Mouse (Mus musculus) cerebellum, postnatal 14 days (tissue): Measurements from ENCODE around the gene Abhd17a.

Source experiments
- DNase-seq, 2 experiments: peaks; one replicate each; pipeline ENCODE4 v3.0.0; 2021; ENCODE audit warnings: mixed read lengths in 2 of 2

The Abhd17a gene

DNA sequence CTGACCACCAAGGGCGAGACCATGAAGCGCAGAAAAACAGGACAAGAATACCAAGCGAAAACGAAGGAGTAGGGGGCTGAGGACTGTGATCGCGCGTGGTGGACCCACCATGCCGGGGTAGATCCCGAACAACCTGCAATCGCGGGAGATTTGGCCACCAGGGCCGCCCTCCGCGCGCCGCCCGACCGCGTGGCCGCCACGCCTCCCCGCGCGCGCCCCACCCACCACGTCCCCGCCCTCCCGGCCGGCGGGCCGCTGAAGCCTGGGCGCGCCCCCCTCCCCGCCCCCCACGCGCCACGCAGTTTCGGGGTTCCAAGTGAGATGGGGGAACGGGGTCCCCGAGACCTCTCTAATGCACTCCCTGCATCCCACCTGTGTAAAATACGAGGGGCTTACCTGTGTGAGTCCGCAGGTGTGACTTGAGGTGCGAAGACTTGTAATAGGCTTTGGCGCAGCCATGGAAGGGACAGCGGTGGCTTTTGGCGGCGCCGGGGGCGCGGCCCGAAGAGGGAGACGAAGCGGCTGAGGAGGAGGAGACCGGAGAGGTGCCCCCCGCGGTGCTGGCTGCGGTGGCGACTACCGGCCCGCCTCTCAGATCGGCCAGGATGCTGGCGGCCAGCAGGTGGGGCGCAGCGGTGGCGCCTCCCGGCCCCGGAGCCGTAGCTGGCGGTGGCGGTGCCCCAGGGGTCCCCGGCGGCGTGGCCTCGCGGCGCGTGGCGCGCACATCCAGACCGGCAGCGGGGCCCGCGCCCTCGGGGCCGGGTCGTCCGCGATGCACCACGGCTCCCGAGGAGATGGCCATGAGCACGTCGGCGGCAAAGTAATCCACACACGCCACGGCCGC lies 13.6 kb downstream of the Abhd17a start:
- DNase-seq, result peak in 1 of 2 experiments; percentile 73

DNA sequence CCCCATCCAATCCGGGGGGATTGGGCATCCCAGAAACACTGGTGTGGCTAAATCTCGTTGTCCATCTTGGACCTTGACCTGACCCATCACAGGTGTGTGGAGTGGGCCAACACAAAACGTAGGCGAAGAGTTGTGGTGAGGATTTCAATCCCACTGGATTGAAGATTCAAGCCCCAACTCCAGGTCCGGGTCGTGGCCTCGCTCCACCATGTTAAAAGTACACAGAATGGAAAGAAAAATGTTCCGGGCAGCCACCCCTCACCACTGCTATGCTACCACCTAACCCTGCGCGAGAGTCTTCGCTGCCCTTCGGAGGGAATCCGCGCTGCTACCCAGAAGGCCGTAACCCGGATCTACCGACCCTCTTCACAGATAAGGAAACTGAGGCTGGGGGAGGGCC lies 14.2 kb downstream of the Abhd17a start:
- DNase-seq, result no peak

DNA sequence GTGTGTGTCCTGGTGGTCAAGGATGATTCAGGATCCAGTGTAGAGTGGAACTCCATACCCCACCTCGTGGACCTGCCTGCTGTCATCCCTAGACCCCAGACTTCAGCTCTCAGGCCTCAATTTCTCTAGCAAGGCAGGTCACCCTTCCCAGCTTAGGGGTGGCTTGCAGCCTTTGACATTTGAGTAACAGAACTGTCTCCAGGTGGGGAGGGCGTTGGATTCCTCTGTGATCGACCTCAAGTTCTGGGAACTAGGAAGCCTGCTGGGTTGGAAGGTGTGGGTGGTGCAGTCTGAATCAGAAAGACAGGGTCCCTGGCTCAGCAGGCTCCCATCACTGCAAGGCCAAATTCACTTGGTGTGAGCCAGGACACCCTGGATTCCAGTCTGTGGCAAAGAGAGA lies 15.2 kb downstream of the Abhd17a start:
- no peak for DNase-seq

DNA sequence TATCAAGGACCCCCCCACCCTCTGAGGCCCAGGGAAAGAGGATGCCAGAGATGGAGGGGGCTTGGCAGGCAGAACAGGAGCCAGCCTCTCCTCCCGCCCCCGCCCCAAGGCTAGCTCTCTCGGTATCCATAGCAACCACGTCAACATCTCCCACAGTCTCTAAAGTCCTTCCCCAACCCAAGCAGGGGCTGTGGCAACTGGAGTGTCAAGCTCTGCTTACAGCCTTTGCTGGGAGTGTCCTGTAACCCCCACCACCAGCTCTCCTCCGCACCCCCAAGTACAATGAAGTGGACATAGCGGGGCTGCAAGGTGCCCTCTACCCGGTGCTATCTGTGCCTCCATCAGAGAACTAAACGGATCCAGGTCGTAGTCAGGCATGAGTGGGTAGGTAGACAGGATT lies 16.2 kb downstream of the Abhd17a start:
- DNase-seq, result peak in 1 of 2 experiments; percentile 33

DNA sequence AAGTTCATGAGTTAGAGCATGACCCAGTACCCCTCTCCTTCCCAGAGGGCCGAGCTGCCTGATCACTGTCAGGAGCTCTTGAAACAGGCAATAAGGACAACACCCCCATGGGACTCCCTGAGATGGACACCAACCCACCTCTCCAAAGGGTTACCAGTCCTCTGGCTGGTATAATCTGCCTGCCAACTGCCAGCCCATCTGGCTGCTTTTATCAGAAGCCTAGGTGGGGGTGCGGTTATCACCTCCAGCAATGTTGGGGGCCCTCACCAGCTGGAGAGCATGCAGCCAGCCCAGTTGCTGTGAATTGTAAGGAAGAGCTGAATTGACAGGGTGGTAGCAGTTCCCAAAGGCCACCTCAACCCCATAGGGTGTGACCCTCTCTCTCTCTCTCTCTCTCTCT lies 17.7 kb downstream of the Abhd17a start:
- no peak for DNase-seq

DNA sequence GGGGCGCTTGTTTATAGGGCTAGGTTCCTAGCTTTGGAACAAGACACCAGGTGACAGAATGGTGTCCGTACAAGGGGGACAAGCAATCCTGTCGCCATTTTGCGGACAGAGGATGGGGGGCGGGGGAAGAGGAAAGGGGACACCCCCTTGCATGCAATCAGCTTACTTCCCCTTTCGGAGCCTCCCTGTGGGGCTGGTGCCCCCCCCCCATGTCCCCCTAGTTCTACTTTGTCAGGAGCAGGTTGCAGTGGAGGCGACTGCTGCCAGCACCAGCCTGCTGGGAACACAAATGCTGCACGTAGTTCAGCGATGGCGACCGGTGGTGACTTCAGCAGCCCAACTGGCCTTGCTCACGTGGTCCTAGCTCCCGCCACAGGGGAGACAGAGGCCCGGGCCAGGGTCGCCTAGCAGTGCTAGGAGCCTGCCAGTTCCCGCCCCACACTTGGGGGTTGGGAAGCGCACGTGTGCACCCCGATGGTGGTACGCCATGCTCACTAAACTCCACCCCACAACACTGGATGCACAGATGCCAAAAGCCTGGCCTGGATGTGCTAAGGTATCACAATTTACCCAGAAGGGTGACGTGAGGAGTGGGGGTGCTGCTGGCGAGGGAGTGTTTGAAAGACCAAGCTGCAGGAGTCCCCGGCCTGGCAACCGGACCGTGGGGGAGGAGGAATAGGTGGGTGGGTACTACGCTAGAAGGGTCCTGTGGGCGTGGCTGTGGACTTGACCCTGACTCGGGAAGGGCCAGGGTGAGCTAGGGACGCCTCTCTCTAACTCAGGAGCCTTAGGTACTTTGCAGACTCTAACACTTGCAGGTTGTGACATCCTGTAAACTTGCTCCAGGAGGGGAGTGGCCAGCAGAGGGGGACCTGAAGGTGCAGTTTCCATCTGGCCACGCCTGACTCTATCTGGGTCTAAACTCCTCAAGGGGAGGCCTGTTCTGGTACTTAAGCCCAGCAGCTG lies 19.0 kb downstream of the Abhd17a start:
- peak; percentile 69 to 79 for DNase-seq

DNA sequence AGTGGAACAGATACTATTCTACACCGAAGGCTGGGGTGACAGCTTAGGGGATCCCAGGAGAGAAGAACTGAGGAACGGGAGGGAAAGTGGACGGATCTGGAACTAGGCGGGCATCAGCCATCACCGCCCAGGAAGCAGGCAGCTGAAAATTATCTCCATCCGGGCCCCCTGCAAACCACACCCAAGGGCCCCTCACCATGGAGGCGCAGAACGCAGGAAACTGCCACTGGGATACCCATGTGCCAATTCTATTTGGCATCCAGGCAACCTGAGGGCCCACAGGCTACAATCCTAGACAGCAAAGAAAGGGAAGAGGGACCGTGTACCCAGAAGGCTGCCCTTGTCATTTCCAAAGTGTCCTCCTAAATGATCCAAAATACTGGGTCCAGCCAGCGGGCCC lies 19.7 kb downstream of the Abhd17a start:
- DNase-seq, result no peak

DNA sequence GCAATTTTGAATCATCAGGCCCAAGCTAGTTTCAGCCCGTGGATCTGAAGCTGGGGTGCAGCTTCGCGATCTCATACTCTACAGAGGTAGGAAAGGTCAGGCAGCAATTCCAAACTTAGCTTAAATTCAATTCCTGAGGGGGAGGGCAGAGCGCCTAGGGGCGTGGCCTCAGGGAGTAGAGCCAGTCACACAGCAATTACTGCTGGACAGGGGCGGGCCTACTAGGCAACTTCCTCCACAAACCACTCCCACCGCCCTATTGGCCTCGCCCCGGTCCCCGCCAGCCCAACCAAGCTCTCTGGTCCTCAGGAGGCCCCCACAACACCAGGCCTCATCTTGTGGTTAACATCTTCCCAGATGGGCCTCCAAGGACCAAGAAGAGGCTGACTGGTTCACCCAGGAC lies 20.5 kb downstream of the Abhd17a start:
- DNase-seq, result no peak

DNA sequence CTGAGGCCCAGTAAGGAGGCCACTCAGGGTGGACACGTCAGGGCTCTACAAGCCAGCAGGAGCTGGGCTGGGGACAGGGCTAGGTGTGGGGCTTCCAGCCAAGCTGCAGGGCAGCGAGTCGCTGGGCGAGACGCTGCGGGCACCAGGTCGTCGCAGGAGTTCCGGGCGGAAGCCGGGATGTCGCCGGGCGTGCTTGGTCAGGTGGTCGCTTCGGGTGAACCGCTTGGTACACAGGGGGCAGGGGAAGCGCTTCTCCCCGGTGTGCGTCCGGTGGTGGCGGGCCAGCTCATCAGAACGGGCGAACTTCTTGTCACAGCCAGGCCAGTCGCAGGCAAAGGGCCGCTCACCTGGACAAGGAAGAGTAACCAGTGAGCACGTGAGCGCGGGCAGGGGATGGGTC lies 21.3 kb downstream of the Abhd17a start:
- no peak for DNase-seq

DNA sequence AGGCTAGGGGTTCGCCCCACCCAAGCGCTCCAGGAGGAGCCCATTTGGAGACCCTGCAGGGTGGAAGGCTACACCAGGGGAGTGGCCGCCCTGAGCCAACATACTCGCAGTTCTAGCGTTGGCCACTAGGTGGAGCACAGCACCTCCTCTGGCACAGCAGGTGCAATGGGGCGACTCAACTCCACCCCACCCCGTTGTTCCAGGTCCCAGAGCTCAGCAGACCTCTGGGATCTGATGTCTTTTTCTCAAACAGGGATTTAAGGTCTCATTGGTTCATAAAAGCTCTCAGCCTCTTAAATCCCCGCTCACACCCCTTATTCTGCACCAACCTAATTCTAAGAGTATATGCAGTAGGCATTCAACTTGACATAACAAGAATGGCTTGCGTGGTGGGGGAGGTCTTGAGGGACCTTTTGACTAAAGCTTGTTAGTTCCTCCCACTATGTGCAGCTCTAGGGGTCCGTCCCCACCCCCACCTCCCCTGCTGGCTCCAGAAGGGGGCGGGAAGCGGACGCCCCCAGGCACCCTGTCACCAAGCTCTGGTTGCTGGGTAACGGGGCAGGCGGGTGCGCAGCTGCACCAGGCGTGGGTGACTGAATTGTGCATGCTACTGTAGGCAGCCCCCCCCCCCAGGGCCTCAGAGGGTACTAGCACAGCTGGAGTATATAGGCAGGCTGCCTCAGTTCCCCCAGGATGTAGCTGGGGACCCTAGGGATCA lies 23.6 kb downstream of the Abhd17a start:
- DNase-seq, result peak; percentile 95 to 97

DNA sequence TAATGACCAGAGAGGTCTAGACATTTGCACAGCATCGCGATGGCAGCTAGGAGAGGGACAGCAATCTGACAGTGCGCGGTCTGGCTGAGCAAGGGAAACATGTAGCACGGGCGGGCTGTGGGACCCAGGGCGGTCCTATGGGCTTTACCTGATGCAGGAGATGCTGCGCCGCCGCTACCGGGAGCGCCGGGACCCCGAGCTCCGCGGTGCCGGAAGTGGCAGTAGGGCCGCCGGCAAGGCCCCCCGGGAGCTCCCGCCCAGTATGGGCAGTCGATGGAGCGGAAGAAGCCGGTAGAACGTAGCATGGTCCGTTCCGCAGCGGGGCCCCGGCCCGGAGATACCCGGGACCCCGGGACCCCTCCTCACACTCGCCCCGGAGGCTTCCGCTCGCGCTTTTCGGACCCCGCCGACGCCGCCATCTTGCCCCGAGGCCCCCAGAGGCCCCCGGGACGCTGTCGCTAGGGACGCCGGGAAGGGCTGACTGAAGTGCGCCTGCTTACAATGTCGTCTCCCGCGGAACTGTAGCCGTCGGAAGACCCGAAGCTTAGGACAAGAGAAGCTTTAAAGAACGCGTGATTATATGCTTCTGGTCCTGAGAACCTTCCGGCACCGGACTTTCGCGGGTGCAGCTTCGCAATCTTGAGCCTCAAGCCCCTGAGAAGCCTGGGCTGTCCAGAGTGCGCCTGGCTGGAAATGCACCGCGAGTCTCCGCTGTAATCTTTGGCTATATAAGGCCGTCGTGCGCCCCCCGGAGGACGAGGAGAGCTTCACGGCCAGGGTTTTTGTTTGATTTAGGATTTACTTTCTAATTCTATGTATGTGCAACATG lies 28.8 kb downstream of the Abhd17a start, which contains the start of gene Rexo1:
Rexo1 (minus strand) TSS at position 445 of the 829 bp plus-strand sequence.
- DNase-seq, result peak; percentile 95

DNA sequence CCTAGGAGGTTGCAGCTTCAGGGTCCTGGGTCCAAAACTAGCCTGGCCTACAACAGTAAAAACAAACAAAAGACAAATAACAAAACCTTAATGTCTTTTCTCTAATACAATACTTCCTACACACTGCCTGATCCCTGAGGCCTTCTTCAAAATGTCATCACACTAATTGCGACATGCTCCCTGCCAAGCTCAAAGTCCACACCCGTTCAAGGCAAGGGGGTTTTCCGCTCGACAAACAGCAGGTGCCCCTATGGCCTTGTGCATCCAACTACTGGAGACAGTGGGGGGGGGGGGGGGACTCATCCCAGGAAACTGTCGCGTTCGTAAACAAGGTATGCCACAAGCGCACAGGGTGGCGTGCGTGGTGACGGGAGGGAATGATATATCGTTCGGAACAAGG lies 29.5 kb downstream of the Abhd17a start:
- no peak for DNase-seq

DNA sequence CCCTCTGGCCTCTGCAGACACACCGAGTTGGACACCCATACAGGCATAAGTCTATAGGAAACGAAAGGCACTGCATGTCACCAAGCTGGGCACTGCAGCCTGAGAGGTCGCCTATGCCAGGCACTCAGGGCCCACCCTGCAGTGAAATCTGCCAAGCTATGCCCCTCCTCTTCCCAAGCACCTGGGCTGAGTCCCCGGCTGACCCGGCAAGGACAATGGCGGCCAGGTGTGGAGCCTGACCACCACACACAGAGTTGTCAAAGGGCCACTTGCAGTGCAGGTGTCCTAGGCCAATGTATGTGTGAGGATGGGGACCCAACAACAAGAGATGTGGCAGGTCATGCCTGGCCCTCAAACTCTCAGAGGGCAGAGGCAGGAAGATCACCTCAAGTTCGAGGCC lies 30.7 kb downstream of the Abhd17a start:
- DNase-seq, result no peak

DNA sequence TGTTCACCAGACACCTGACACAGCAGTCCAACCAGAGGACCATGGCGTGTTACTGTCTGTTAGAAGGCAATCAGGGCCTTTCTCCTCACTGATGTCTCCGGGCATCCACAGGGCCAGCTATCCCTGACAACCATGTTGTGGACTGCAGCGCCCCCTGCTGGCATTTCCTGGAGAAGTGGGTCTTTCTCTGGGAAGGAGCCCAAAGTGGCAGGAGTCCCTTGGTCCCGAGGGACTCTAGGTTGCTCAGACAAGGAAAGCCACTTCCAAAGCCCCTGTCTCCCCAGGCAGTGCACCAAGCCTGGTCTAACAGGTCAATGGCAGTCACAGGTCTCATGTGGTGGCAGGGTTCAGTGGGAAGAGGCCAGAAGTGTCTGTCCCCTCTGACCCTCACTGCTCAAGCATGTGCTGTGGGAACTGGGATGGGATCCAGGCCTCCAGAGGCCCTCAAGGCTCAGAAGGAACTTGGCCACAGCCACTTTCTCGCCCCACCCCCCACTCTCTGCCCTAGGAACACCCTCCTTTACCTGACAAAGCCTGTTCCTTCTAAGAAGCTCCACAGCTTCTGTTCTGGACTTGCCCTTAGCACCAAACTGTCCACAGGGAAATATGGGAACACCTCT lies 32.7 kb downstream of the Abhd17a start:
- peak; percentile 87 to 95 for DNase-seq

DNA sequence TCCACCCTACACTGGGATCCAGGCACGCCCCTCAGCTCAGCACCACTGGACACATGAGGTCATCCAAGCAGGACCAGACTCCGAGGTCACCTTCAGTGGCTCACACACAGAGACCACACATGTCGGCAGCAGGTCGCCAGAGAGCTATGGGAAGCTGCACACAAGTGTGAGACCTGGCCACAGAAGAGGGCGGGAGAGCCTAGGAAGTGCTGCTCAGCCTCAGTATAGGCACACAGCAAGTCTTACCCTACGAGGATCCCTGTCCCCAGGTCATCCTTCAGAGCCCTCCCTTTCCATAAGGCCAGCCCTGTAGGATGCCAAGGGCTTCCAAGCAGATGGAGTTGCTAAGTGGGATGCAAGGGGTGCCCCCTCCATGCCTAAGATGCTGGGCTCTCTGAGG lies 36.1 kb downstream of the Abhd17a start:
- no peak for DNase-seq

DNA sequence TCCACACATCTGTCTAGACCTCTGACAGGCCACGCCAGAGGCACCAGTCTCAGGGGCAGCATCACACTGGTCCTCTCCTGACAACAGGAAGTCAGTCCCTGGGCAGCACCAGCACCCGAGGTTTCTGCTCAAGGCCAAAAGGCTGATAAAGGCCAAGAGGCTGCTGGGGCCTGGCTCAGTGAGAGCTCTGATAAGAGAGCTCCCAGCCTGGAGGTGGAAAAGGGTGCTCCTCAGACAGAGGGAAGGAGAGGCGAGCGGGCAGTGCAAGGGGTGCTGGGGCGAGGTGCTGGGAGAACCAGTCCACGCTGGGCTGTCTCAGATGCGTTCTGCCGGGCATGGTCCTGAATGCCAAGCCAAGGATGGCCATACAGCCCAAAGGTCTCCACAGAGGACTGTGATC lies 36.6 kb downstream of the Abhd17a start:
- DNase-seq, result no peak

DNA sequence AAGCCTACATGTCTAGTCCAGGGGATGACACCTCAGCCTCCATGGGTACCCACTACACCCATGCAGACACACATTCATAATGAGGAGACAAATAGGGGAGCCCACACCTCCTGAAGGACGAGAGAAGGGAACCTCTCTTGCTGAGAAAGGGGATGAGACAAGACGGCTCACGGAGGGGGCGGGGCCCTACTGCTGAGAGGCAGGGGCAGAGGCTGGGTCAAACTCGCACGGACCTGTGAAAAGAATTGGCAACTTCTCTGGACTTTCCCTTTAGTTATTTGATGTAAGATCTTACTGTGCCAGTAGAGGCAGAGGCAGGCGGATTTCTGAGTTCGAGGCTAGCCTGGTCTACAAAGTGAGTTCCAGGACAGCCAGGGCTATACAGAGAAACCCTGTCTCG lies 37.8 kb downstream of the Abhd17a start:
- no peak for DNase-seq

DNA sequence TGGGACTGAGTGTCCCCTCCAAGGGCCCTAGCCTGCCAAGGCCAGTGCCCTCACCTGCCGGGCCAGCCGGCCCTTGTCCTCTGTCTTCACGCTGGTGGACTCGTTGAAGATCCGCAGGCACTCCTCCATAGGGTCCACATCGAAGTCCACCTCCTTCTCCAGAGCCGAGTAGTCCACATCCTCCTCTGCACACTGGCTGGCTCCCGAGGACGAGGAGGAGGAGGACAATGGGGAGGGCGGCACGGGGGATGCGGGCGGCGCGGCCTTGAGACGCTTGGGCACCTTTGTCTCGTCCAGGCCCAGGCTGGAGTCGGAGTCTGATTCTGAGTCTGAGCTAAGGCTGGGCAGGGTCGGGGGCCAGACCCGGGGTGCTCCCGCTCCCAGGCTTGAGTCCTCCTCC lies 40.9 kb downstream of the Abhd17a start:
- no peak for DNase-seq

DNA sequence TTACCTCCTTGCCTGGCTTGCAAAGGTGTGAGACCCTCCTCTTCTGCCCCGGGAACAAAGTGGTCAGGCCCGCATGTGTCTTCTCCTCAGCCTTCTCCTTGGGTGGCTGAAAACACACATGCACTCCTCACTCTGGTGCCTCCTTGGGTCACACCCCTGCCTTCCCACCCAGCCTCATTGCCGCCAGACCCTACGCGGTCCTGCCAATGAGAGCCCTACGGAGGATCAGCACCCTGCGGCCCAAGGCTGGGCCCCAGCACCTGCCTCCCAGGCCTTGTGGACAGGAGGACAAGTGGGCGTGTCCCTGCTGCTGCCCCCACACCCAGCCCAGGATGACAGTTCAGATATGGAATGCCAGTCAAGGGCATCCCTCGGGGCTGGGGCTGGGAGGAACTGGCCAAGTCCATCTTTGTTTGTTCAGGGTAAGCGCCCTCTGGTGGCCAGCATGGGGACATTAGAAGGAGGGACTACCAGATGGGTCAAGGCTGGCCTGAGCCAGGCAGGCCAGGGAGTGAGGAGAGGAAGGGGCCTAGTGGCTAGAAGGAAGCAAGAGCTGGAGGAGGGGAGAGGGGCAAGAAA lies 41.6 kb downstream of the Abhd17a start:
- peak; percentile 84 to 91 for DNase-seq

DNA sequence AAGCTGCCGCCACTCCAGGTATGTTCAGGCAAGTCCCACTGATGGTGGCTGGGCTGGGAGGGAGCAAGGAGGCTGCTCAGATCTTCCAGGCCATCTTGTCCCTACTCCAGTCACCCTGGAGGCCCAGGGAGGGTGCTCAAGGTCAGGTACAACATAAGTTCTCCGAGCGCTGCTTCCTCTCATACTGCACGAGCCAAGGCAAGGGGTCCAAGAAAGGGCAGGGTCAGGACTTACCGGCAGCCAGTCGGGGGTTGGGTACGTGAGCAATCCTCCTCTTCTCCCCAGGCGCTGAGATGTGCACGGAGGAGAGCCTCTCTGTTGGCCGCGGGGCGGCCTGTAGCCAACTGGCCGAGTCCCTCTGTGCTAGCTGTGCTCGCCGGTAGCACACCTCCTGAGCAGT lies 42.6 kb downstream of the Abhd17a start:
- no peak for DNase-seq

DNA sequence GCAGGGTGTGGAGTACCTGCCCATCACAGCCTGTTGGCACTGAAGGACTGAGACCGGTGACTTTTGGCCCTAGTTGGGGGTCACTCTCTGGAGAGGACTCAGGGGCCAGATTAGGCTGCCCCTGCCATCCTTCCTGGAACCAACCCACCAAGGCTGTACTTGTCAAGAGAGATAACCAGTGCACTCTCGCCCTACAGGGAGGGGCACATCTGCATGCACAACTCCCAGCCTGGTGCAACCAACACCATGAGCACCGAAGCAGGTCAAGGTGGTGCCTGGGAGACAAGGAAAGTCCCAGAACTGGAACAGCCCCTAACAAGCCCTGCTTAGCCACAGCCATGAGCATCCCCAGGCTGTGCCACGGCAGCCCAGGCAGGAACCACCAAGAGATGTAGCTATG lies 43.2 kb downstream of the Abhd17a start:
- DNase-seq, result no peak
